In the genomic region with DNA sequence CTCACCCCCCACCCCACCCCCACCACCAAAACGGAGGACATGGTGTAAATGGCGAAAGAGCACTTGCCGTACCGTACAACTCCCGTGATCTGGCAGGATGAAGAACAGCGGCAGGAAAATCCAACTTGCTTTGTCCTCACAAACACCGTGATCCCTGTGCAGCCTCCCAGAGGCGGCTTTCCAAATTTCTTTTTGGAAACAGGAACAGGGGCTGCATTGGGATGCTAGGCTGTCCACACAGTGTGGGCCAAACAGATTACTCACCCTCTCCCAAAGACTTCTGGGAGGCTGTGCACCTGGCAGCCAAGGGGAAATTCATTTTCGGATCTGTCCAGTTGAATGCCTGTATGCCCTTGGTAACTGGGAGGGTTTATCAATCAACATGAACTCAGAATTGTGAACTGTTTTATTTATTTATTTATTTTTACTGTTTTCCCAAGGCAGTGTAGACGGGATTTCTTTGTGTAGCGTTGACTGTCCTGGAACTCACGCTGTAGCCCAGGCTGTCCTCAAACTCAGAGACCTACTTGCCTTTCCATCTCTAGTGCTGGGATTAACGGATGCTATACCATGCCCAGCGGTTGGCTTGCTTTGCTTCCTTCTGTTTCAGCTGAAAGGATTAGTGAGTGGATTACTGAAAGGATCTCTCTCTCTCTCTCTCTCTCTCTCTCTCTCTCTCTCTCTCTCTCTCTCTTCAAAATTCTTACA, we compare ENCODE assay signal across 12 mouse cellular contexts. TPM values are rescaled to one million over a fixed set of nuclear protein-coding genes. Genes with fewer than 3 reads are reported as not detected.
DNase-seq lines count a peak whose midpoint lies in the region; ATAC-seq and TF ChIP-seq lines count a peak whose summit lies in the region.
"Had no signal": no experiment of that assay in that cellular context is flagged by ENCODE, and none has a peak within 500 bp of the region (broad histone marks: within the 10 kb centered on the region; RNA-seq: fewer than 3 reads in every experiment).

No protein-coding gene starts in this region.

- no peaks in the 10 kb centered on the region for H3K9me3 ChIP-seq in heart, embryonic 11.5 days (replicated peaks; ENCODE audit: control insufficient read depth, low read length)
- no peaks in the 10 kb centered on the region for H3K9me3 ChIP-seq in midbrain, embryonic 16.5 days (replicated peaks; ENCODE audit: control insufficient read depth, low read length, poor library complexity, severe bottlenecking)
- H3K9me3 ChIP-seq: embryonic facial prominence, embryonic 12.5 days; liver, embryonic 15.5 days; megakaryocyte, embryonic 14.5 days had no signal

- H3K36me3 ChIP-seq in heart, embryonic 11.5 days (ENCODE audit: control insufficient read depth, insufficient read depth, low read length), result no peaks in the 10 kb centered on the region
- no peaks in the 10 kb centered on the region for H3K36me3 ChIP-seq in midbrain, embryonic 16.5 days (ENCODE audit: control insufficient read depth, insufficient read depth, low read length)
- H3K36me3 ChIP-seq: embryonic facial prominence, embryonic 12.5 days; liver, embryonic 15.5 days had no signal

- intact Hi-C loops in gastrocnemius, adult 2 months (cut with DNase I), result loop anchor here (10.0 kb wide), 1 partner anchor 846 kb away; the partner anchor contains the start of gene Mfap3l

- no peaks in the 10 kb centered on the region for H3K27me3 ChIP-seq in heart, embryonic 11.5 days (ENCODE audit: control insufficient read depth, insufficient read depth, low read length)
- H3K27me3 ChIP-seq in midbrain, embryonic 16.5 days (ENCODE audit: control insufficient read depth, insufficient read depth, low read depth, low read length), result no peaks in the 10 kb centered on the region
- H3K27me3 ChIP-seq: embryonic facial prominence, embryonic 12.5 days; liver, embryonic 15.5 days; megakaryocyte, embryonic 14.5 days had no signal

- H3K4me2 ChIP-seq in heart, embryonic 11.5 days, result no peak overlapping the region
- no peak overlapping the region for H3K4me2 ChIP-seq in midbrain, embryonic 16.5 days (ENCODE audit: low read length)
- H3K4me2 ChIP-seq: embryonic facial prominence, embryonic 12.5 days; liver, embryonic 15.5 days had no signal

- no peak for ATAC-seq in heart, embryonic 11.5 days (replicated peaks; ENCODE audit: insufficient number of reproducible peaks, low FRiP score, low TSS enrichment)
- peak; percentile 32; the same call in 1 of the 2 replicates for ATAC-seq in midbrain, embryonic 16.5 days
- no peak for ATAC-seq in cerebellum, adult (ENCODE audit: insufficient number of reproducible peaks, low FRiP score, low TSS enrichment)

- no peaks in the 10 kb centered on the region for H3K4me1 ChIP-seq in heart, embryonic 11.5 days (ENCODE audit: control insufficient read depth, insufficient read depth, low read length)
- no peaks in the 10 kb centered on the region for H3K4me1 ChIP-seq in midbrain, embryonic 16.5 days (ENCODE audit: control insufficient read depth, insufficient read depth, low read length)
- H3K4me1 ChIP-seq: embryonic facial prominence, embryonic 12.5 days; liver, embryonic 15.5 days; megakaryocyte, embryonic 14.5 days had no signal

- no peak overlapping the region for H3K27ac ChIP-seq in heart, embryonic 11.5 days (ENCODE audit: low read depth, low read length)
- H3K27ac ChIP-seq in gastrocnemius, adult 2 months, result no peak overlapping the region; the same call in 1 of the 2 replicates
- no peak overlapping the region for H3K27ac ChIP-seq in midbrain, embryonic 16.5 days (ENCODE audit: low read length)
- H3K27ac ChIP-seq: embryonic facial prominence, embryonic 12.5 days; liver, embryonic 15.5 days had no signal

- no peak for TF ChIP-seq CTCF in gastrocnemius, adult 2 months (IDR thresholded peaks at IDR 0.05)

- peak; percentile 13 to 17 for DNase-seq in heart, adult 9 months (ENCODE audit: low spot score in 2 of 2)
- DNase-seq in R1 (ENCODE audit: low read depth, low spot score), result peak; percentile 56
- DNase-seq in gastrocnemius, adult 2 months, result peak; percentile 43
- DNase-seq in right cerebral cortex, postnatal 4 days, result no peak
- DNase-seq in cerebellum, adult 11-12 months, result no peak
- DNase-seq: cerebellum, adult 9-10 months had no signal

- no peak overlapping the region for H3K9ac ChIP-seq in heart, embryonic 11.5 days (ENCODE audit: low read depth, low read length)
- H3K9ac ChIP-seq in midbrain, embryonic 16.5 days (ENCODE audit: low read depth, low read length), result no peak overlapping the region
- H3K9ac ChIP-seq: embryonic facial prominence, embryonic 12.5 days; liver, embryonic 15.5 days had no signal

- no peak overlapping the region for H3K4me3 ChIP-seq in heart, embryonic 11.5 days (ENCODE audit: low read depth, low read length)
- peak overlapping the region; percentile 50 for H3K4me3 ChIP-seq in gastrocnemius, adult 2 months
- no peak overlapping the region for H3K4me3 ChIP-seq in midbrain, embryonic 16.5 days (ENCODE audit: low read depth, low read length)
- H3K4me3 ChIP-seq: embryonic facial prominence, embryonic 12.5 days; liver, embryonic 15.5 days; megakaryocyte, embryonic 14.5 days had no signal

- WGBS in heart, embryonic 11.5 days (ENCODE audit: insufficient replicate concordance), result 80% methylated on average over 14 of the region's 14 CpGs
- 80% methylated on average over 14 of the region's 14 CpGs for WGBS in midbrain, embryonic 16.5 days

RNA-seq across cellular contexts. Expression of gene Cbr4, which starts 7.1 kb away (rescaled TPM):
- polyA plus RNA-seq in heart, embryonic 11.5 days (2014; fragmentation: Nextera tagmentation; extraction: Ambion mirVana), result 30.2 and 41.3 TPM in 2 replicates
- total RNA-seq in gastrocnemius, adult 2 months (2021), result 10 to 100 TPM; 31.5 to 42.1 TPM
- 17.4 and 20.4 TPM in 2 replicates for polyA plus RNA-seq in midbrain, embryonic 16.5 days (2015; fragmentation: Nextera tagmentation; extraction: Ambion mirVana)

Comparison
In these comparisons a context has a peak if more than half of its experiments do, and no peak if none do; other contexts are left out.
1. DNase-seq: peak in heart, adult 9 months (2 of 2), R1 (single experiment) and gastrocnemius, adult 2 months (single experiment); none in right cerebral cortex, postnatal 4 days (single experiment) and cerebellum, adult 11-12 months (single experiment).